In genomic region chr10:80799070-80799566, GRCm38 (mm10) we compare ENCODE assay signal across 9 mouse cellular contexts. TPM values are rescaled to one million over a fixed set of nuclear protein-coding genes. Genes with fewer than 3 reads are reported as not detected.
A peak's percentile ranks its signal among the peaks of the same experiment; 100 is the strongest.
DNase-seq lines count a peak whose midpoint lies in the region; ATAC-seq and TF ChIP-seq lines count a peak whose summit lies in the region.
"Had no signal": no experiment of that assay in that cellular context is flagged by ENCODE, and none has a peak within 500 bp of the region (broad histone marks: within the 10 kb centered on the region; RNA-seq: fewer than 3 reads in every experiment).

No protein-coding gene starts in this region.

- no peak for ATAC-seq in heart, embryonic 15.5 days (replicated peaks; ENCODE audit: insufficient number of reproducible peaks, insufficient read depth, low FRiP score, low read depth)
- no peak for ATAC-seq in G1E (ENCODE audit: extremely low read depth, insufficient number of reproducible peaks, low FRiP score, poor library complexity, severe bottlenecking)
- ATAC-seq in forebrain, embryonic 16.5 days: no peak
- ATAC-seq in midbrain, embryonic 12.5 days (ENCODE audit: low FRiP score, low read depth): no peak

- H3K4me2 ChIP-seq in heart, embryonic 15.5 days: peak overlapping the region; percentile 69
- peak overlapping the region; percentile 86 for H3K4me2 ChIP-seq in forebrain, embryonic 16.5 days (ENCODE audit: low read length)
- H3K4me2 ChIP-seq in midbrain, embryonic 12.5 days (replicated peaks): peak overlapping the region; percentile 76

- DNase-seq in heart, postnatal 4 days: no peak
- DNase-seq in G1E (ENCODE audit: low spot score): no peak
- no peak for DNase-seq in ovary, adult 18-20 months (ENCODE audit: low spot score)
- no peak for DNase-seq in left cerebral cortex, postnatal 36 days (ENCODE audit: low spot score in 2 of 2)
- DNase-seq in cerebellum, postnatal 10 days: no peak

- H3K4me3 ChIP-seq in heart, embryonic 15.5 days: peak overlapping the region; percentile 77
- peak overlapping the region; percentile 86 for H3K4me3 ChIP-seq in G1E (ENCODE audit: low read depth, low read length)
- H3K4me3 ChIP-seq in forebrain, embryonic 16.5 days (replicated peaks; ENCODE audit: low read length): peak overlapping the region; percentile 92
- peak overlapping the region; percentile 88 for H3K4me3 ChIP-seq in midbrain, embryonic 12.5 days

- peak overlapping the region; percentile 85 for H3K9ac ChIP-seq in heart, embryonic 15.5 days
- H3K9ac ChIP-seq in forebrain, embryonic 16.5 days (replicated peaks; ENCODE audit: low read depth, low read length): peak overlapping the region; percentile 96
- H3K9ac ChIP-seq in midbrain, embryonic 12.5 days (replicated peaks): peak overlapping the region; percentile 94

- H3K4me1 ChIP-seq in heart, embryonic 15.5 days (replicated peaks): peaks cover 31% of the 10 kb centered on the region
- peaks cover 71% of the 10 kb centered on the region for H3K4me1 ChIP-seq in G1E (ENCODE audit: insufficient read depth, low read depth, low read length)
- peaks cover 24% of the 10 kb centered on the region for H3K4me1 ChIP-seq in forebrain, embryonic 16.5 days (replicated peaks; ENCODE audit: control insufficient read depth, insufficient read depth, low read length)
- peaks cover 29% of the 10 kb centered on the region for H3K4me1 ChIP-seq in midbrain, embryonic 12.5 days

- 1% methylated on average over 18 of the region's 18 CpGs for WGBS in heart, embryonic 15.5 days
- WGBS in forebrain, embryonic 16.5 days: 2% methylated on average over 18 of the region's 18 CpGs
- WGBS in midbrain, embryonic 12.5 days: 5% methylated on average over 18 of the region's 18 CpGs

- H3K9me3 ChIP-seq in heart, embryonic 15.5 days (replicated peaks): no peaks in the 10 kb centered on the region
- H3K9me3 ChIP-seq in G1E (replicated peaks): no peaks in the 10 kb centered on the region
- H3K9me3 ChIP-seq in forebrain, embryonic 16.5 days (ENCODE audit: control insufficient read depth, low read length): no peaks in the 10 kb centered on the region
- no peaks in the 10 kb centered on the region for H3K9me3 ChIP-seq in midbrain, embryonic 12.5 days

- intact Hi-C loops in left cerebral cortex, postnatal 36 days (cut with DNase I): no loop called here

- H3K36me3 ChIP-seq in heart, embryonic 15.5 days: peaks cover 46% of the 10 kb centered on the region
- peaks cover 80% of the 10 kb centered on the region for H3K36me3 ChIP-seq in G1E (replicated peaks)
- peaks cover 21% of the 10 kb centered on the region for H3K36me3 ChIP-seq in forebrain, embryonic 16.5 days (ENCODE audit: control insufficient read depth, insufficient read depth)
- H3K36me3 ChIP-seq in midbrain, embryonic 12.5 days: peaks cover 59% of the 10 kb centered on the region

- TF ChIP-seq CTCF in G1E (IDR thresholded peaks at IDR 0.05; ENCODE audit: low read depth, low read length): no peak

- peak overlapping the region; percentile 91 for H3K27ac ChIP-seq in heart, embryonic 15.5 days
- peak overlapping the region; percentile 97 for H3K27ac ChIP-seq in forebrain, embryonic 16.5 days (ENCODE audit: low read length)
- peak overlapping the region; percentile 94 for H3K27ac ChIP-seq in midbrain, embryonic 12.5 days (replicated peaks)

- no peaks in the 10 kb centered on the region for H3K27me3 ChIP-seq in heart, embryonic 15.5 days
- H3K27me3 ChIP-seq in G1E (ENCODE audit: insufficient read depth, low read length): no peaks in the 10 kb centered on the region
- H3K27me3 ChIP-seq in forebrain, embryonic 16.5 days (replicated peaks; ENCODE audit: control insufficient read depth, insufficient read depth, low read length): no peaks in the 10 kb centered on the region
- no peaks in the 10 kb centered on the region for H3K27me3 ChIP-seq in midbrain, embryonic 12.5 days

RNA-seq across cellular contexts. Expression of gene Plekhj1, which starts 0.7 kb away (rescaled TPM):
- 65.2 and 83.1 TPM in 2 replicates for polyA plus RNA-seq in heart, embryonic 15.5 days (2015; fragmentation: Nextera tagmentation; extraction: Ambion mirVana)
- total RNA-seq in heart, postnatal 4 days (2021): 10 to 100 TPM; 36.2 to 37.1 TPM
- total RNA-seq in G1E (2014; fragmentation: Nextera tagmentation) (122 and 192 TPM in 2 replicates), G1E (2017) (58.1 and 68.0 TPM in 2 replicates)
- polyA plus RNA-seq in G1E (2012): 285 and 325 TPM in 2 replicates
- 129 and 143 TPM in 2 replicates for polyA plus RNA-seq in forebrain, embryonic 16.5 days (2015; fragmentation: Nextera tagmentation; extraction: Ambion mirVana)
- 137 and 148 TPM in 2 replicates for polyA plus RNA-seq in midbrain, embryonic 12.5 days (2016; fragmentation: Nextera tagmentation; extraction: Ambion mirVana)
- 10 to 100 TPM; 53.5 to 63.2 TPM for total RNA-seq in left cerebral cortex, postnatal 36 days (2021)

RNA-seq across cellular contexts. Expression of gene Sf3a2, which starts 1.1 kb away (rescaled TPM):
- polyA plus RNA-seq in heart, embryonic 15.5 days (2015; fragmentation: Nextera tagmentation; extraction: Ambion mirVana): 38.3 and 48.3 TPM in 2 replicates
- total RNA-seq in heart, postnatal 4 days (2021): 10 to 100 TPM; 46.0 to 51.7 TPM
- total RNA-seq in G1E (2014; fragmentation: Nextera tagmentation) (142 and 172 TPM in 2 replicates), G1E (2017) (8.7 and 9.9 TPM in 2 replicates)
- polyA plus RNA-seq in G1E (2012): 652 and 920 TPM in 2 replicates
- polyA plus RNA-seq in forebrain, embryonic 16.5 days (2015; fragmentation: Nextera tagmentation; extraction: Ambion mirVana): 62.6 and 65.1 TPM in 2 replicates
- 68.5 and 70.8 TPM in 2 replicates for polyA plus RNA-seq in midbrain, embryonic 12.5 days (2016; fragmentation: Nextera tagmentation; extraction: Ambion mirVana)
- total RNA-seq in left cerebral cortex, postnatal 36 days (2021): 10 to 100 TPM; 44.3 to 53.0 TPM

RNA-seq across cellular contexts. Expression of gene Amh, which starts 5.9 kb away (rescaled TPM):
- polyA plus RNA-seq in heart, embryonic 15.5 days (2015; fragmentation: Nextera tagmentation; extraction: Ambion mirVana): 0.16 and 0.19 TPM in 2 replicates
- total RNA-seq in heart, postnatal 4 days (2021): 1 to 10 TPM in 1 of 2 experiments, under 1 TPM in 1; 0.61 to 1.0 TPM
- total RNA-seq in G1E (2014; fragmentation: Nextera tagmentation) (1.7 and 1.8 TPM in 2 replicates), G1E (2017) (0.17 and 0.27 TPM in 2 replicates)
- 1.6 and 1.8 TPM in 2 replicates for polyA plus RNA-seq in G1E (2012)
- polyA plus RNA-seq in forebrain, embryonic 16.5 days (2015; fragmentation: Nextera tagmentation; extraction: Ambion mirVana): 0.15 TPM in 1 of 2 replicates, not detected in the other
- polyA plus RNA-seq in midbrain, embryonic 12.5 days (2016; fragmentation: Nextera tagmentation; extraction: Ambion mirVana): 0.10 TPM in 1 of 2 replicates, not detected in the other
- 1 to 10 TPM; 1.2 to 2.0 TPM for total RNA-seq in left cerebral cortex, postnatal 36 days (2021)

RNA-seq across cellular contexts. Expression of gene Jsrp1, which starts 14.2 kb away (rescaled TPM):
- 4.0 and 5.1 TPM in 2 replicates for polyA plus RNA-seq in heart, embryonic 15.5 days (2015; fragmentation: Nextera tagmentation; extraction: Ambion mirVana)
- 1 to 10 TPM in 1 of 2 experiments, under 1 TPM in 1; 0.62 to 1.6 TPM for total RNA-seq in heart, postnatal 4 days (2021)
- total RNA-seq in G1E (2014; fragmentation: Nextera tagmentation): not detected in 2 replicates
- not detected in 2 replicates for total RNA-seq in G1E (2017)
- polyA plus RNA-seq in G1E (2012): 0.07 and 0.09 TPM in 2 replicates
- polyA plus RNA-seq in forebrain, embryonic 16.5 days (2015; fragmentation: Nextera tagmentation; extraction: Ambion mirVana): not detected in 2 replicates
- 0.38 and 0.50 TPM in 2 replicates for polyA plus RNA-seq in midbrain, embryonic 12.5 days (2016; fragmentation: Nextera tagmentation; extraction: Ambion mirVana)
- 1 to 10 TPM; 5.5 to 5.6 TPM for total RNA-seq in left cerebral cortex, postnatal 36 days (2021)
- total RNA-seq: neutrophil, adult 5-6 weeks had no signal

RNA-seq across cellular contexts. Expression of gene Oaz1, which starts 27.3 kb away (rescaled TPM):
- polyA plus RNA-seq in heart, embryonic 15.5 days (2015; fragmentation: Nextera tagmentation; extraction: Ambion mirVana): 1,772 and 2,077 TPM in 2 replicates
- total RNA-seq in heart, postnatal 4 days (2021): 1,000 to 10,000 TPM; 1,002 to 1,049 TPM
- total RNA-seq in G1E (2014; fragmentation: Nextera tagmentation): 310 and 444 TPM in 2 replicates
- total RNA-seq in G1E (2017): 228 and 347 TPM in 2 replicates
- 1,655 and 2,091 TPM in 2 replicates for polyA plus RNA-seq in G1E (2012)
- polyA plus RNA-seq in forebrain, embryonic 16.5 days (2015; fragmentation: Nextera tagmentation; extraction: Ambion mirVana): 1,342 and 1,351 TPM in 2 replicates
- 1,390 and 1,564 TPM in 2 replicates for polyA plus RNA-seq in midbrain, embryonic 12.5 days (2016; fragmentation: Nextera tagmentation; extraction: Ambion mirVana)
- 100 to 1,000 TPM; 507 to 583 TPM for total RNA-seq in left cerebral cortex, postnatal 36 days (2021)
